Mouse (Mus musculus) intestine, embryonic 16.5 days (tissue): ENCODE measurements at regions not wholly inside any gene's neighbourhood (a gene's known extent, or its start where the extent isn't known, plus 50 kb on each side); places are given as distances from the start of the nearest gene placed in this dataset.

Experiments used
- ATAC-seq: fragments of 200-750 bp; cut with Nextera tagmentation; 2 replicates; pipeline ENCODE4 v1.8.0; 2017; ENCODE audit warnings: moderate TSS enrichment, moderate library complexity
- H3K27ac ChIP-seq: fragments of 300-500 bp; sonication (generic); 2 replicates; pipeline ENCODE4 v1.5.1; 2014; ENCODE audit warnings: mild to moderate bottlenecking, low read length
- H3K27me3 ChIP-seq: fragments of 300-500 bp; sonication (generic); replicated peaks from 2 replicates; pipeline ENCODE4 v1.6.1; 2014; ENCODE audit warnings: low read length, control low read depth, mixed read lengths; ENCODE audit not compliant: control insufficient read depth, insufficient read depth
- H3K36me3 ChIP-seq: fragments of 300-500 bp; sonication (generic); 2 replicates; pipeline ENCODE4 v1.6.1; 2014; ENCODE audit warnings: low read length, control low read depth; ENCODE audit not compliant: control insufficient read depth, insufficient read depth
- H3K4me1 ChIP-seq: fragments of 300-500 bp; sonication (generic); 2 replicates; pipeline ENCODE4 v1.6.1; 2014; ENCODE audit warnings: low read length, control low read depth, mixed read lengths; ENCODE audit not compliant: control insufficient read depth, insufficient read depth
- H3K4me2 ChIP-seq: fragments of 300-500 bp; sonication (generic); 2 replicates; pipeline ENCODE4 v1.6.1; 2014; ENCODE audit warnings: low read depth, low read length, control low read depth
- H3K4me3 ChIP-seq: fragments of 300-500 bp; sonication (generic); 2 replicates; pipeline ENCODE4 v1.5.1; 2014; ENCODE audit warnings: mild to moderate bottlenecking, low read length
- H3K9ac ChIP-seq: fragments of 300-500 bp; sonication (generic); 2 replicates; pipeline ENCODE4 v1.6.1; 2014; ENCODE audit warnings: low read depth, low read length
- H3K9me3 ChIP-seq: fragments of 300-500 bp; sonication (generic); 2 replicates; pipeline ENCODE4 v1.6.1; 2016; ENCODE audit warnings: low read length, control low read depth; ENCODE audit not compliant: control insufficient read depth
- whole genome bisulfite sequencing: fragments of 180-500 bp; shearing (Covaris S2); extraction: QIAGEN DNeasy Blood & Tissue Kit; methylation state at CpG from one replicate; pipeline ENCODE4 v1.1.7; 2014; 5-methylcytosine and 5-hydroxymethylcytosine counted together

GRCm38 (mm10) chr17:41153736-41154453 is 219.0 kb upstream of the Cenpq start:
- no peak for ATAC-seq
- no peak overlapping the region for H3K9ac ChIP-seq
- H3K4me3 ChIP-seq: no peak overlapping the region
- H3K4me1 ChIP-seq: no peaks in the 10 kb centered on the region
- H3K4me2 ChIP-seq: no peak overlapping the region
- no peaks in the 10 kb centered on the region for H3K27me3 ChIP-seq
- 65% methylated on average over 3 of the region's 3 CpGs for WGBS
- H3K27ac ChIP-seq: no peak overlapping the region
- H3K36me3 ChIP-seq: no peaks in the 10 kb centered on the region
- no peaks in the 10 kb centered on the region for H3K9me3 ChIP-seq

- no peaks in the 10 kb centered on the region for H3K4me1 ChIP-seq
- no peak overlapping the region for H3K9ac ChIP-seq
- H3K27ac ChIP-seq: no peak overlapping the region
- no peak for ATAC-seq
- no peaks in the 10 kb centered on the region for H3K9me3 ChIP-seq
- 60% methylated on average over 2 of the region's 2 CpGs for WGBS
- no peaks in the 10 kb centered on the region for H3K27me3 ChIP-seq
- no peak overlapping the region for H3K4me3 ChIP-seq
- no peaks in the 10 kb centered on the region for H3K36me3 ChIP-seq
- no peak overlapping the region for H3K4me2 ChIP-seq
Observed at GRCm38 (mm10) chr17:41152427-41152826, 217.6 kb upstream of the Cenpq start.

GRCm38 (mm10) chr17:41144523-41144922 is 209.7 kb upstream of the Cenpq start:
- 79% methylated on average over 4 of the region's 4 CpGs for WGBS

GRCm38 (mm10) chr17:41125582-41125981 is 190.7 kb upstream of the Cenpq start:
- H3K27ac ChIP-seq: no peak overlapping the region
- no peak overlapping the region for H3K4me3 ChIP-seq
- H3K4me1 ChIP-seq: no peaks in the 10 kb centered on the region
- H3K4me2 ChIP-seq: no peak overlapping the region
- ATAC-seq: no peak
- no peaks in the 10 kb centered on the region for H3K36me3 ChIP-seq
- no peaks in the 10 kb centered on the region for H3K27me3 ChIP-seq
- 25% methylated on average over 4 of the region's 4 CpGs for WGBS
- H3K9me3 ChIP-seq: no peaks in the 10 kb centered on the region
- no peak overlapping the region for H3K9ac ChIP-seq

More at GRCm38 (mm10) chr17:41144523-41144922, 209.7 kb upstream of the Cenpq start:
- no peak for ATAC-seq
- H3K4me1 ChIP-seq: no peaks in the 10 kb centered on the region
- no peaks in the 10 kb centered on the region for H3K36me3 ChIP-seq
- no peaks in the 10 kb centered on the region for H3K27me3 ChIP-seq
- no peaks in the 10 kb centered on the region for H3K9me3 ChIP-seq
- no peak overlapping the region for H3K27ac ChIP-seq
- H3K4me2 ChIP-seq: no peak overlapping the region
- no peak overlapping the region for H3K4me3 ChIP-seq
- no peak overlapping the region for H3K9ac ChIP-seq

- H3K27ac ChIP-seq: no peak overlapping the region
Observed at GRCm38 (mm10) chr17:41122939-41123338, 188.1 kb upstream of the Cenpq start.

GRCm38 (mm10) chr17:41103980-41104379 is 169.1 kb upstream of the Cenpq start:
- WGBS: 67% methylated on average over 4 of the region's 4 CpGs
- no peaks in the 10 kb centered on the region for H3K36me3 ChIP-seq

More at GRCm38 (mm10) chr17:41122939-41123338, 188.1 kb upstream of the Cenpq start:
- Histone ChIP-seq H3K36me3 (no peaks in the 10 kb centered on the region), H3K9me3 (no peaks in the 10 kb centered on the region), H3K9ac (no peak overlapping the region), H3K4me2 (no peak overlapping the region), H3K4me1 (no peaks in the 10 kb centered on the region), H3K4me3 (no peak overlapping the region), H3K27me3 (no peaks in the 10 kb centered on the region)
- no peak for ATAC-seq

GRCm38 (mm10) chr17:41070874-41071273 is 136.0 kb upstream of the Cenpq start:
- Histone ChIP-seq H3K27ac (no peak overlapping the region), H3K9ac (no peak overlapping the region), H3K9me3 (no peaks in the 10 kb centered on the region), H3K4me1 (no peaks in the 10 kb centered on the region), H3K27me3 (no peaks in the 10 kb centered on the region), H3K4me3 (no peak overlapping the region), H3K36me3 (no peaks in the 10 kb centered on the region), H3K4me2 (no peak overlapping the region)
- WGBS: 41% methylated on average over 2 of the region's 2 CpGs
- ATAC-seq: no peak

More at GRCm38 (mm10) chr17:41103980-41104379, 169.1 kb upstream of the Cenpq start:
- Histone ChIP-seq H3K4me2 (no peak overlapping the region), H3K4me1 (no peaks in the 10 kb centered on the region), H3K9me3 (no peaks in the 10 kb centered on the region), H3K27ac (no peak overlapping the region), H3K27me3 (no peaks in the 10 kb centered on the region), H3K4me3 (no peak overlapping the region), H3K9ac (no peak overlapping the region)
- no peak for ATAC-seq
